ENCODE assay signal across 8 mouse cellular contexts in genomic region chr2:112239212-112239934, GRCm38 (mm10). TPM values are rescaled to one million over a fixed set of nuclear protein-coding genes. Genes with fewer than 3 reads are reported as not detected.
DNase-seq lines count a peak whose midpoint lies in the region; ATAC-seq lines count a peak whose summit lies in the region.

TSS of gene Lpcat4 (plus strand) at chr2:112239468.

- H3K36me3 ChIP-seq in hindbrain, embryonic 16.5 days (ENCODE audit: control insufficient read depth, insufficient read depth, low read length) = peaks cover 9% of the 10 kb centered on the region

- H3K4me1 ChIP-seq in hindbrain, embryonic 16.5 days (ENCODE audit: control insufficient read depth, insufficient read depth, low read depth, low read length) = peaks cover 9% of the 10 kb centered on the region

- H3K27me3 ChIP-seq in hindbrain, embryonic 16.5 days (replicated peaks; ENCODE audit: control insufficient read depth, insufficient read depth, low read length) = no peaks in the 10 kb centered on the region

- peak within 1 kb of the TSS; percentile 75 for H3K4me3 ChIP-seq in hindbrain, embryonic 16.5 days (ENCODE audit: low read length)

- H3K4me2 ChIP-seq in hindbrain, embryonic 16.5 days (ENCODE audit: low read length) = peak within 1 kb of the TSS; percentile 93

- ATAC-seq in hindbrain, embryonic 16.5 days = peak; percentile 88

- H3K27ac ChIP-seq in hindbrain, embryonic 16.5 days (ENCODE audit: low read depth, low read length) = peak within 1 kb of the TSS; percentile 99

- under 1% methylated on average over 68 of the region's 94 CpGs for WGBS in hindbrain, embryonic 16.5 days

- H3K9ac ChIP-seq in hindbrain, embryonic 16.5 days (ENCODE audit: low read depth, low read length) = peak within 1 kb of the TSS; percentile 98

- peak; percentile 65 for DNase-seq in WW6 (ENCODE audit: low read depth, low spot score)
- peak; percentile 91 to 92 for DNase-seq in cerebellum, postnatal 36 days
- DNase-seq in gastrocnemius, adult 18-20 months (ENCODE audit: low spot score) = peak; percentile 80
- peak; percentile 92 to 93 for DNase-seq in left cerebral cortex, adult 18-20 months (ENCODE audit: low spot score in 2 of 2)
- peak; percentile 91 to 92 for DNase-seq in lung, postnatal 4 days
- peak; percentile 77 for DNase-seq in retina, postnatal 7 days (ENCODE audit: low read depth, low spot score)
- peak; percentile 78 for DNase-seq in urinary bladder, adult 2 months (ENCODE audit: low spot score)

- H3K9me3 ChIP-seq in hindbrain, embryonic 16.5 days (ENCODE audit: control insufficient read depth, low read length) = no peaks in the 10 kb centered on the region

RNA-seq across cellular contexts. Expression of gene Lpcat4, which starts in this region (rescaled TPM):
- total RNA-seq in gastrocnemius, adult 18-20 months (2021) = 1 to 10 TPM in 1 of 2 experiments, under 1 TPM in 1; 0.82 to 1.1 TPM
- polyA plus RNA-seq in hindbrain, embryonic 16.5 days (2015; fragmentation: Nextera tagmentation; extraction: Ambion mirVana) = 28.5 and 32.4 TPM in 2 replicates
- 100 to 1,000 TPM; 141 to 158 TPM for total RNA-seq in left cerebral cortex, adult 18-20 months (2021)
- 49.2 and 51.3 TPM in 2 replicates for polyA plus RNA-seq in urinary bladder, adult 2 months (2012; rRNA removed)

Comparison
In these comparisons a context has a peak if more than half of its experiments do, and no peak if none do; other contexts are left out.
1. Peak in every context shown above with its lines: DNase-seq, ATAC-seq, H3K4me3 ChIP-seq and H3K27ac ChIP-seq.
2. RNA of gene Lpcat4 (total RNA-seq): 141 to 158 TPM in left cerebral cortex, adult 18-20 months; 0.82 to 1.1 TPM in gastrocnemius, adult 18-20 months; every median in the first group is over 10 times any median in the second.